Mouse (Mus musculus) layer of hippocampus, adult 18-20 months (tissue): ENCODE measurements at regions not wholly inside any gene's neighbourhood (a gene's known extent, or its start where the extent isn't known, plus 50 kb on each side); places are given as distances from the start of the nearest gene placed in this dataset.

Experiments used
- DNase-seq, 2 experiments: peaks; one replicate each; pipeline ENCODE4 v3.0.0; 2022; ENCODE audit warnings: low spot score in 2 of 2

DNA sequence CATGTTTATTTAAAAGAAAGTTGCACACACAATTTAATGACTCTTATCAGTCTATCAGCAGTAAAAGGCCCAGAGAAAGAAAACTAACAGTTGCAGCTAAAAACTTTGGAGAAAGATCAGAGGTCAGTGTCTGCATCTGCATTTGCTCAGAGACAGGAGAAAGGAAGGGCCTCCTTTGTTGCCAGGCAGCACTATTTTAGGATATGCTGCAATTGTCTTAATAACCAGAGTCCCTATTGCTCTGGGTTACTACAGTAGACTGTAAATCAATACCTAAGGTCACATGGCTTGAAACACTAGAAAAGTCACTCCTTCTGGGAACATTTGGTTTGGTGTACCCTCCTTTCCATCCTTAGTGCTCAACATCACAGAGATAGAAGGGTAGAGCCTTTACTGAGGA lies 175.7 kb downstream of the Hdgfl1 start:
- DNase-seq = no peak

DNA sequence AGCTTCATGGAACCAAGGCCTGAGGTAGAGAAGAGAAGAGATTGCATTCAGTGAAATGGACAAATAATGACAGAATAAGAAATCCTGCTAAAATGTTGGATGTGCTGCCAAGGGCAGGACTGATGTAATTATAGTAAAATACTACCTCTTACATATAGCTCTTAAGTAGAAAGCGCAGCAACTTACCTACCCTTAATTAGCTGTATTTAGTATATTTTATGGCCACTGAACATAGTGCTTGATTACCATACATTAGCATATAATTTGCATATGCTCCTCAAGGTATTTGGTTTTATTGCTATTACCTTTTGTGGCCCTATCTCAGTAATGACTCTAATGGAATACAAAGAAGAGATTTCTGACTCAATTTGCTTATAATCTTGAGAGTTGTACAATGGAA lies 176.2 kb downstream of the Hdgfl1 start:
- no peak for DNase-seq

DNA sequence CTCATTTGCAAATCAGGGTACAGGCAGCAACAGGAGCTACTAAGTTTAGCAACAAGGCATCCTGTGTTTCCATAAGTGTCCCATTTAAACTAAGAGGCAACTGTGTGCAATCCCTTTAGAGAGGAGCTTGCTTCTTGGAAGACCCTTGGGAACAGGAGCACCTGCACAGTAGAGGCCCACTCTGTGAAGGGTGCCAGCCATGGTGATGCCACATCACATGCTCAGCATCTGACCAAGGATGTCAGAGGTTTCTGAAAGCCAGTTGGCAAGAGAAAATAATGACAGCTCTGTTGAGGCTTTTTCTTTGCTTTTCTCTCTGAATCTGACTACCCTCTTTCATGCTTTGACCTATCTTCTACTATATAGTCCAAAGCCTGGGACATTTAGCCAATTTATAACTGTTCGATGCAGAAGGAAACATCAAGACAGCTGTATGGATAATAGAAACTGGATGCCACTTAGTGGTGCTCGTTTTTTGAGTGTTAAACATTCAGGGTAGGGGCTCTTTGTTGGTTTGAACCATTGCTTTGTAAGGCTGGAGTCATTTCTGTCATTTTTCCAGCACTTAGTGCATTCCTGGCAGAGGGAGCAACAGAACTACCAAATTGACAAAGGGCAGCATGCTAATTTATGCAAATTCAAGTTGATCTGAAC lies 193.9 kb downstream of the Hdgfl1 start:
- peak in 1 of 2 experiments; percentile 14 for DNase-seq

DNA sequence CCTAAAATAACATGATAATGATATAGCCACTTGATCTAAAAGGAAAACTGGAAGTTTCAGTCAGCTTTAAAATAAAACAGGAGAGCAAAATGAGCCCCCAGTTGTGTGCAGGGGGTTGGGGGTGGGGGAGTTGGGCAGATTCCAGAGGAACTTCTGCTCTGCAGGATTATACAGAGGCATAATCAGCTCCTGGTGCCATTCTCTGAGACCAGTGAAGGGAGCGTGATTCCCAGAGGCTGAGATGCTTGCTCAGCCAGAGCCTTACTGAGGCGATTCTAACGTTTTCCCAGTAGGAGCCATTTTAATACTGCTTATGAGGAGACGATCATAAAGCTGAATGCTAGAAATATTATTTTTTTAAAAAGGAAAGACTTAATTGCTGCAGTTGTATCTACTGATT lies 200.5 kb downstream of the Hdgfl1 start:
- DNase-seq = no peak

DNA sequence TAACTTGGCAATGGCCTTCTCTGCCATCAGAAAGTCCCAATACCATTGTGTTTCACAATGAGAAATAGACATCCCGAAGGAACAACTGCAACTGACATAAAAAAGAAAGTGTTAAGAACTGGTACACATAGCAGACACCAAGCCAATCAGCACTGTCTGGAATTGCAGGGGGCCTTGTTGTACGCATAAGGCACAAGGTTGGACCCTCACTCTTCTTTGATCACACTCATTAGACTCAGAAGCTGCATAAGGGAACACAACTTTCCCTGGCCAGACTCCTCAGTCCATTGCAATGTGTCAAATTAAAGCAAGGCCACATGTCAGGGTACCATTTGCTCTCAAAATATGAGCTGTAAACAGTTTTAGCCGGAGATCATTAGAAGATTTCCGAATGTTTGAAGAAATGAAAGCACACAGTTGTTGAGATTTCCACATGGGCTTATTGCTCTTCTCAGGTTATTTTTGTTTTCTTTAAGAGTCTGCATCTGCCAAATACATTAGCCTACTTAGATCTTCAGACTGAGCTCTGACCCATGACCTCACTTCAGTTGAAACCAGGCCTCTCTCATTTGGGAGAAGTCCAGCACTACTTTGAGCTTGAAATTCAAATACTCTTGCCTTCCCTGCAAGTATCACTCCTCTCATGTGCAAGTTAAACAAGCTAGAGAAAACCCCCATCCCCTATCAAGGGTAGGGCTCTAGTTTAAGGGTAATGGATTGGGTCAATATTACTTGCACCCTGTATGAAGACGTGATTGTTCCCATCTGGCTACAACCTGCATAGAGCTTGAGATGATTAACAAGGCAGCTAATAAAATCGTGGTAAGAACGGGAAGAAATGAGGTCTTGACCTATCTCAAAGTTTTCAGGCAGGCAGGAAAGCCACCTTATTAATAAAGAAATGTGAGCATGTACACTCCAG lies 204.8 kb downstream of the Hdgfl1 start:
- no peak for DNase-seq

DNA sequence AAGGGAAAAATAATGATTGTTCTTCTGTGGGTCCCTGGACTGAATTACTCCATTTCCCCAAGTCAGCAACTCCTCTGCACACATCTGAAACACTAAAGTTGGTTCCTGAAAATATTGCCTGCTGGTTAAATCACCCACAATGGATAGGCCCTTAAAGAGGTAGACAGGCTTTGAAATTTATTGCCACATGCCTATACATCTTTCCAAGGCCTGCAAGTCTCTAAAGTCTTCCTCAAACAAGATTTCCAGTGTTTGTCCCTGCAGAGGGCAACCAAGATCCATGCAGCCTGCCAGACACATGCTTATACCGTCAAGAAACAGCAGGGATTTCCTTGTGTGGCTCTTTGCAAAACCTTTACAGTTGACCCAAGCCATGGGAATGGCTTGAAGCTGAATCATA lies 211.6 kb downstream of the Hdgfl1 start:
- peak in 1 of 2 experiments; percentile 5 for DNase-seq

DNA sequence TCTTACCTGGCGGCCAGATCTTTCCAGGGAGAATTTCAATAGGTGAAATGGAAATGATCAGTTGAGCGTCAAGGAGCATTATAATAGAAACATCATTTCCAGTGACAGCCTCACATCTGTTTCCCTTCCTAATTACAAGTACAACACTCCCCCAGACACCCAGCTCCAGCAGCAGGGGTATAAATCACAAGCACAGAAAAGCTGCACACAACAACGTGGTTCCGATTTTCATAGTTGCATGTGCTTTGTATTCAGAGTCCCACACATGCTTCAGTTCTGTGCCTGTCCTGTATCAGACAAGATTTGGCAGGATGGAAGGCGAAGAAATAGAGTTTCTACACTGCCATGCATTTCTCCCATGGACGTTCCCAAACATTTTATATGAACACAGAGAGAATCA lies 215.7 kb downstream of the Hdgfl1 start:
- DNase-seq = no peak

DNA sequence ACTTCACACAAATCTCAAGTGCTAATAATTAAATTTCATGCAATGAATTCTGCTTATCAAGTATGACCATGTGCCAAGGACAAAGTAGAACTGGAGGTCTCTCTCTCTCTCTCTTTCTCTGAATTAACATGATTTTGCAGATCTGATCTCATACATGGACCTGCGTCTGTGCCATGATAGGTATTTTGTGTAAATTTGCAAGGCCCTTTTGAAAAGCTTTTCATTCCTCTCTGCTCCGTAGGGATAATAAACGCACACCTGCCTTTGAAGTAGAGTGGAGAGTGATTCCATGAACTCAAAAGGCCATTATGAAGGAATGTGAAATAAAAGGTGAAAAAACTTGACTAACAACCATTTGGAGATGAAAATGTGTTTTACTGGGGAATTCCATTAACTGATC lies 217.8 kb downstream of the Hdgfl1 start:
- DNase-seq = no peak

DNA sequence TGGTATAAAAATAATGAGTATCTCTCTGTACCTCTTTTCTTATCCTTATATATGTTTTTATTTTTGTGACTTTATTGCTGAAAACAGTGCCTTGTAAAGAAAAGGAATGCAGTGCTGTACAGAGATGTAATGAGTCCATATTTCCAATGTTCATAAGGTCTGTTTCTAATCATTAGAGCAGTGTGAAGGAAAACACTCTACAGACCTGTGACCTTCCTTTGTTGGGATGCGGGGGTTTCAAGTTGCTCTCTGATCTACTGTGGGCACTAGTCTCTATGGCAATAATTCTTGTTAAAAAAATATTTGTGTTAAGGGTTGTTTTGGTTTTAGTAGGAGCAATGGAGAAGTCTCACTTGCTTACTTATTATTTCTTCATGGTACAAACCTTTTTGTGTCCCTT lies 231.0 kb downstream of the Hdgfl1 start:
- no peak for DNase-seq

DNA sequence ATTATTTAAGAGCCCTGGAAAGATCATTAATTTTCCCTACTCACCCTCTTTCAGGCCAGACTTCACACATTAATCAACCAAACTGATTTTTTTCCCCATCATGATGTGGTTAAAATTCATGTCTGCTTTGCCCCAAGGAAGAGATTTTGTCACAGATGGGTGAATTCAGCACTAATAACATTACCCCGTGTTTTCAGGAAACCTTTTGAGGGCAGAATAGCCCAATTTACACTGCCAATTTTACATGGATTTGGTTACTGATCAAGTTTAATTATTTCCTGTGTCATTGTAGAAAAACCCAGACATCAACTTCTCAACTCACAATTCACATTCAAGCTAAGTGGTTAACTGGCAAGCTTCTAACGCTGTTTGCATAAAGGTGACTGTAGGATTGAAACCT lies 233.4 kb downstream of the Hdgfl1 start:
- no peak for DNase-seq

DNA sequence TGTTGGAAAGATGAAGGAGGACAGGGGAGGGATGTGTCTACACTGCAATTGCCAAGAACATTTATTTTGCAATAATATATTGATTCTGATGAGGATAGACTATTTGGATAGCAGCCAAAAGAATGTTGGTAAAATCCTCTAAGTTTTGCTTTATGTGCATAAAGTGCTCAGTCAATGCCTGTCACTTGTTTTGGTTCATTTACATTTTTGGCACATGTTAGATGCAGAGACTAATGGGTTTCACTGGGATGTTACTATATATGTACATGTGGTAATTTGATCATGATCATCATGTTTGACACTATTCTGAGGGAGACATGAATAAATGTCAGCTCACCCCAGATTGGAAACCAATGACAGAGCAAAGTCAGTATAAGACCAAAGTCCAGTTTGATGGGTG lies 237.2 kb downstream of the Hdgfl1 start:
- no peak for DNase-seq

DNA sequence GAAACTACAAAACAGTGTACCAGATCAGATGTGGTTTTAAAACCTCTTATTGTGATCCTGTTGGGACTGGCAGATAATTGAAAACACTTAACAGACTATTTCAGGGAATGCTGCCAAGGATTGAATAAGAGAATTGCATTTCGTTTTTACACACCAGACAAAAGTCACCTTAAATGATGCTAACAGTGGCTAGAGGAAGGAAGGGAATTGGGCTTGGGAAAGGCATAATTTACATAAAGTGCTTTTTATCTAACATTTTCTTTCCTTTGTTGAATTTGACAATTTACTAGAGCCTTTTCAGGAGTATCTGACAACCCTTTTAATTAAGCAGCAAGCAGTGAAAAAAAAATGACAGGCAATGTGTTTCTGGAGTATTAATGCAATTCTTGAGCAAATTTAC lies 250.9 kb downstream of the Hdgfl1 start:
- no peak for DNase-seq

DNA sequence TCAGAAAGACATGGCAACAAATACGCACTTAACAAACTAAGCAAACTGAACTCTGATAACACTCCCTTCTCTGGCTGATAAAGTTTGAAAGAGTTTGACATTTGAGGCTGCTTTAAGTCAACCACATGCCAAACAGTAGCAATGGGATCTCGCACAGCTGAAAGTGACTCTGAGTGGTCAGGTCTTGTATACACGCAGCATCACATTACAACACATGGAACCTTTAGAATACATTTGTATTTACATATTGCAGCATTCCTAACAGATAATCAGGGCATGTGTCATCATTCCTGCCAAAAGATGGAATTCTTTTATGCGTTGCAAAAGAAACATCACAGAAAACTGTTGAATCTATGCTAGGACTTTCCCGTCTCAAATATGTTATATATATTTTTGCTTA lies 251.5 kb downstream of the Hdgfl1 start:
- DNase-seq = no peak

DNA sequence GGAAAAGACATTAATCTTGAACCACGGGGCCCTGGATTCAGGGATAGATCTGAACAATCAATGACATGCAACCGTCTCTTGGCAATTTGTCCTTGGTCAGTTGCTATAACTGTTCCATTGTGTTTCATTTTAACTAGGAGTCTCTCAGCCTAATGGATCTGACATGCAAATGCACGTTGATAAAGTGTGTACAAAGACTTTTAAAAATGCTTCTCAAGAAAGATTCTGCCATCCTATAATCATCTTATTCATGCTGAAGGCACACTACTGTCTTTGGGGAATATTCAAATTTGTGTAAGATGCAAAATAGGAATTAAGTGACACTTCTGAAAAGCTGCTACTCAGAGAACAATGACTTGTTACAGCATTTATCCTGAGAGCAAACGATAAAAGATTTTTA lies 252.3 kb downstream of the Hdgfl1 start:
- DNase-seq = no peak

DNA sequence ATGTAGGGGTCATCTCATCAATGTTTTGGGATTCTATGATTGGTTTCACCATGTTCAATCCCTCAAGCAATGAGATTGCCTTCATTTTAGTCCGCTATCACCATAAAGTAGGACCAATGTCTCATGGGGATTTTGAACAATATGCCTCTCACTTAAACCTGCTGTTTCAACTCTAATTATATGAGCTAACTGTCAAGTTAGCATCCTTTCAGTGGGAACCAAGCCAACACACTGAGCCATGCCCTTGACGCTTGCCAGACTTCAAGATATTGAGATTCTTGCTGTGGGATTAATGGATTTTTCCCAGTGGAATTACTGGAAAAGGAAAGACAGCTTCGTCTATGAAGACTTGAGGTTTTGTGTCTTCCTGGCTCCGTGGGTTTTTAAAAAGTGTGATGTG lies 259.5 kb downstream of the Hdgfl1 start:
- no peak for DNase-seq

DNA sequence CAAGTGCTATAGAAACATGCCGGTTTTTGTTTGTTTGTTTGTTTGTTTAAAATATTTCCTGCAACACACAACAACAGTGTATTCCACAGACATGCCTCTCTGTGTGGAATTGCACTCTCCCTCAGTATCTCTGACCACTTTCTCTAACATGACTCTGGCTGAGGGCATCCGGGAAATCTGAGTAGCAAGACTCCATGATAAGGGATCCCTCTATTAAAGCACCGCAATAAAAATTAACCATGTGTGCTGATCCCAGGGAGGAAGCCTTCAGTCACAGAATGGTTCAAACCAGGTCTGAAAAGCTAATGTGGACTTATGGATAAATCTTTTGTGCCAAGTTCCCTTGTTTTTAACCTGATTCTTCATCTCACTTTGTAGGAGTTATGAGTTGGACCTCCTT lies 260.1 kb downstream of the Hdgfl1 start:
- no peak for DNase-seq

DNA sequence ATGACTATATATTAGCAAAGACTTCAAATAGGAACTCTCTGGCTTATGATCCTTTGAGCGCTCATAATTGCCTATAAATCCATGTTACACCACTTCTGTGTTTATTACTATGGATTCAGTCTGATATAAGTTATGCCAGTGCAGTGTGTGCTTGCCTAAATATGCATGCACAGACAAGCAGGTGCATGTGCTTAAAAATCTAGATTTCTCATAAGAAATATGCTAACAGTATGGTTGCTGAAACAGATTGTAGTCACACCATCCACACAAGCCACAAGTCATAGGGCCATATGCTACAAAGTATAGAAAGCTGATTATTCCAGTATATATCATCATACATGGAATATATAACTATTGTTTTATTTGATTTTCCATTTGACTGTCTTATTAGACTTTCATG lies 266.2 kb downstream of the Hdgfl1 start:
- no peak for DNase-seq

DNA sequence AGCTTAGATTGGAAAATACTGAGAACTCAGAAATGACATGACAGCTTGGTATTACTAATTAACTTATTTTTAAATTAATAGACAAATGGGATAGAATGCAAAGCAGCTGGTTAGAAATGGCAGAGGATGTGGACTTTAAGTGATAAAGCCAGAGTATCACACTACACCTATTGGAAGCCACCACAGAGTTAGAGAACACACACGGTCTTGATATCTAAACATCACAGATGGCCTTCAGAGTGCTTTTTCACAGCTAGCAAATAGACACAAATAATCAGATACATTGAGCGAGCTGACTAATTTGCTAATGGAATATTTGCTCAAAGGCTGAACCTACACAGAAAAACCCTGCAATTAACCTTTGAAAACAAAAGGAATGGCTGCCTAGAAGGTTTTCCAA lies 272.9 kb downstream of the Hdgfl1 start:
- peak; percentile 6 to 31 for DNase-seq

DNA sequence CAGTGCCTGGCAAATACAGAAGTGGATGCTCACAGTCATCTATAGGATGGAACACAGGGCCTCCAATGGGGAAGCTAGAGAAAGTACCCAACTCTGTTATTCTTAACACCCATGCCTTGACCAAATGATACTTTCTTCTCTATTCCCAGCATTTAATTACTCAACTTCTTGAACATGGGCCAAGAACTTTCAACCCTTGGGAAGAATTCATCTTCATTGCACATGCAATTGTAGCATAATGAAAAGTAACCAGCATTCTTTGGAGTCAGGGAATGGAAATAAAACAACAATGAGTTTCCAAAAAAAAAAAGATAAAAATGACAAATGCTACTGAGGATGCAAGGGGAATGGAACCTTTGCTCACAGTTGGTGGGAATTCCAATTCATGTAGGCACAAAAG lies 274.1 kb downstream of the Hdgfl1 start:
- DNase-seq = no peak

DNA sequence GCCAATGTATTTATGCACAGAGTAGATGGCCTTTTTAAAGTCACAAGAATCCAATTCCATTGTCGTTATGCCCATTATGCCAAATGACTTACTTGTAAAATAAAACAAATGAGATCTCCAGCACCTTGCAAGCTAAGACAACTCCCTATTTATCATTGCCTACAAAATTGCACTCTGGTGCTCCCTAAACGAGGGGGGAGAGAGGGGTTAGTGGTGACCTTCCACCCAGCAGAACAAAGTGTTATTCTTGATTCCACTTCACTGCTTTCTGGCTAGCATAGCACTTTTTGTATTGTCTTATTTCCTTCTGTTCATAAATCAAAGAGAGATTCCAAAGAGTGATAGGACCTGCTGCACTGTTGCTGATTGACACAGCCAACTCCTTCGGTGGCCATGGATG lies 300.6 kb downstream of the Hdgfl1 start:
- DNase-seq = no peak

DNA sequence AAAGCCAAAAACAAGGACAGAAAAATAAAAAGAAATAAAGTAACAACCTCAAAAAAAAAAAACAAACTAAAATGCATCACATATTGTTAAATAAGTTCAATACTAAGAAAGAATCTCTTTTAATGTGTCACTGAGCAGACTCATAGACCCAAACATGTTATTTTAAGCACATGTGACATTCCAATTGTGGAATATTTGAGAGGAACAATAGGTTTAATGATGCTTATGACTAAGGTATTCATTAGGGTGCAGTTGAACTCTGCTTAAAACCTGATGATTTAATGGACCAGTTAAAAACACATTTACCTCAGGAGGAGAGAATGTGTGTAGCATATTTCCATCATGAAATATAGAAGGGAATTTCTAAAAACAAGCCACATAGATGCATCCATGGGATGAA lies 302.4 kb downstream of the Hdgfl1 start:
- DNase-seq = no peak

DNA sequence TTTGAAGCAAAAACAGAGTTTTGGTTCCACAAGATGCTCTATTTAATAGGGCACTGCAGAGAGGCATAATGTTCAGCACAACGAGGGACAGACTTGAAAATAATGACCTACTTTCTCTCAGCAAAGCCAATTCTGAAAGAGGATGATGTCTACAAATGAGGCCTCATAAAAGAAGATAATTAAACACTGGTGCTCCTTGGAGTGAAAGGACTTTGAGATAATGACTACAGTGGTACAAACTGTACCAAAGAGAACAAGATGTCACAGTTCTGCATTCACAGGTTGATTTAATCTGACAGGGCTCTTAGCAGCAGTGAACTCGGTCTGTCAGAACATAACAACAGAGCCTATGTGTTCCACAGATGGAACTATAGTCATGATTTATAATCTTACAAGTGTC lies 305.4 kb downstream of the Hdgfl1 start:
- peak in 1 of 2 experiments; percentile 1 for DNase-seq

DNA sequence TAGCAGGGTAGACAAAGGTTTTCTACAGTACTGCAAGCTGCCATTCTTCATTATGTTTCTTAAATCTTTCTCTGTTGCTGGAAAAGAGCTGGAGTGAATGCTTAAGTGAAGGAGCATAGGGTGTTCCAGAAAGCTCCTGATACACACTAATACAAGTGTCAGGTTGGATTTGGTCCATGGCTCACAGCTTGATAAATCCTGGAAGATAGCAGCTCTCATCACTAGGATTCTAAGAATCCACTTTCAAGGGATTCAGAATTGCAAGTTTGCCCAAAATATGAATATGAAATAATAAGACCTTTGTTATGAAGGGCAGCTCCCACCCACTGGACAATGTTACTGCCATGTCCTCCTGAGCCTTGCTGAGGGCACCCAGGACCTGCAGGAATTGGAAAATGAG lies 305.9 kb downstream of the Hdgfl1 start:
- DNase-seq = peak in 1 of 2 experiments; percentile 1
